Mouse (Mus musculus) heart, embryonic 14.5 days (tissue): Measurements from ENCODE around the gene Grk3. TPM values are rescaled to one million over a fixed set of nuclear protein-coding genes. Genes with fewer than 3 reads are reported as not detected.

Experiments used
- ATAC-seq: fragments of 200-750 bp; cut with Nextera tagmentation; 2 replicates; pipeline ENCODE4 v1.8.0; 2017; ENCODE audit warnings: low read depth, moderate TSS enrichment; ENCODE audit not compliant: insufficient number of reproducible peaks, insufficient read depth, low FRiP score
- H3K27ac ChIP-seq, 2 experiments: fragments of 200-500 bp in 1 of 2; fragments of 300-500 bp in 1 of 2; sonication (generic) in 1 of 2; replicated peaks in 1 of 2; 2 replicates each; pipeline ENCODE4 v1.5.1; 2012 to 2014; ENCODE audit warnings: low read depth in 2 of 2, low read length in 2 of 2, control low read depth in 1 of 2, mild to moderate bottlenecking in 1 of 2, mixed read lengths in 1 of 2; ENCODE audit not compliant: control insufficient read depth in 1 of 2, insufficient read depth in 1 of 2
- H3K27me3 ChIP-seq: fragments of 300-500 bp; sonication (generic); 2 replicates; pipeline ENCODE4 v1.6.1; 2014; ENCODE audit warnings: mild to moderate bottlenecking, low read length, control low read depth; ENCODE audit not compliant: control insufficient read depth, insufficient read depth
- H3K36me3 ChIP-seq: fragments of 300-500 bp; sonication (generic); 2 replicates; pipeline ENCODE4 v1.6.1; 2014; ENCODE audit warnings: mild to moderate bottlenecking, control low read depth, low read length, mixed read lengths; ENCODE audit not compliant: control insufficient read depth, insufficient read depth
- H3K4me1 ChIP-seq, 2 experiments: fragments of 200-500 bp in 1 of 2; fragments of 300-500 bp in 1 of 2; sonication (generic) in 1 of 2; 2 replicates each; pipeline ENCODE4 v1.6.1; 2012 to 2014; ENCODE audit warnings: low read length in 2 of 2, control low read depth in 1 of 2, mixed read lengths in 1 of 2; ENCODE audit not compliant: control insufficient read depth in 2 of 2, insufficient read depth in 2 of 2
- H3K4me2 ChIP-seq: fragments of 300-500 bp; sonication (generic); 2 replicates; pipeline ENCODE4 v1.6.1; 2014; ENCODE audit warnings: mild to moderate bottlenecking, low read length
- H3K4me3 ChIP-seq, 2 experiments: fragments of 200-500 bp in 1 of 2; fragments of 300-500 bp in 1 of 2; sonication (generic) in 1 of 2; 2 replicates each; pipeline ENCODE4 v1.5.1; 2012 to 2014; ENCODE audit warnings: low read length in 2 of 2, mild to moderate bottlenecking in 2 of 2, control low read depth in 1 of 2, low read depth in 1 of 2, moderate library complexity in 1 of 2; ENCODE audit not compliant: control insufficient read depth in 1 of 2, insufficient read depth in 1 of 2
- H3K9ac ChIP-seq: fragments of 300-500 bp; sonication (generic); 2 replicates; pipeline ENCODE4 v1.6.1; 2014; ENCODE audit warnings: mild to moderate bottlenecking, low read length
- H3K9me3 ChIP-seq: fragments of 300-500 bp; sonication (generic); 2 replicates; pipeline ENCODE4 v1.6.1; 2016; ENCODE audit warnings: low read length, control low read depth; ENCODE audit not compliant: control insufficient read depth
- WGBS: fragments of 180-500 bp; shearing (Covaris S2); extraction: QIAGEN DNeasy Blood & Tissue Kit; methylation state at CpG from one replicate; pipeline ENCODE4 v1.1.7; 2014; 5-methylcytosine and 5-hydroxymethylcytosine counted together
- polyA plus RNA-seq: library from polyadenylated mRNA; unstranded; fragments of >200 nt; fragmentation: Nextera tagmentation; extraction: Ambion mirVana; gene quantifications from 2 replicates; pipeline ENCODE4 v1.2.1, GENCODE M21; 2014

Gene Grk3
- polyA plus RNA-seq, 1 experiment from 2014 or later: 13.3 TPM

- 59% methylated on average over 4 of the region's 4 CpGs for WGBS
- H3K9ac ChIP-seq: no peak overlapping the region
- H3K9me3 ChIP-seq: no peaks in the 10 kb centered on the region
- no peak overlapping the region for H3K27ac ChIP-seq
- H3K27me3 ChIP-seq: no peaks in the 10 kb centered on the region
- H3K36me3 ChIP-seq: peaks cover 83% of the 10 kb centered on the region
- no peak overlapping the region for H3K4me2 ChIP-seq
- H3K4me1 ChIP-seq: no peaks in the 10 kb centered on the region
- H3K4me3 ChIP-seq: no peak overlapping the region
- no peak for ATAC-seq
Measured at GRCm38 (mm10) chr5:112864719-112865367, 150.7 kb downstream of the Grk3 start.

Other genes with a start within 250 kb of the Grk3 start
- gene Myo18b, start 119.4 kb downstream of the Grk3 start, polyA plus RNA-seq: 31.9 and 33.6 TPM in 2 replicates
- not detected in 2 replicates for gene Crybb2, start 54.3 kb upstream of the Grk3 start, polyA plus RNA-seq
- gene Crybb3, start 65.8 kb upstream of the Grk3 start, polyA plus RNA-seq: 0.91 and 1.1 TPM in 2 replicates
- 10.3 TPM in 2 replicates for gene 2900026A02Rik, start 205.4 kb upstream of the Grk3 start, polyA plus RNA-seq
- not detected in 2 replicates for gene Tmem211, start 211.1 kb upstream of the Grk3 start, polyA plus RNA-seq